Mouse (Mus musculus) telencephalon, adult 2 months (tissue): Measurements from ENCODE around the gene Lipa.

Experiments used
- DNase-seq: peaks from one replicate; pipeline ENCODE4 v3.0.0-alpha.2; 2011; ENCODE audit warnings: low read depth, low spot score

The Lipa gene

GRCm38 (mm10) chr19:34468216-34468615 lies 59.1 kb downstream of the Lipa start:
- DNase-seq: no peak

- DNase-seq: no peak
Observed at GRCm38 (mm10) chr19:34464453-34464852, 62.8 kb downstream of the Lipa start.

DNA sequence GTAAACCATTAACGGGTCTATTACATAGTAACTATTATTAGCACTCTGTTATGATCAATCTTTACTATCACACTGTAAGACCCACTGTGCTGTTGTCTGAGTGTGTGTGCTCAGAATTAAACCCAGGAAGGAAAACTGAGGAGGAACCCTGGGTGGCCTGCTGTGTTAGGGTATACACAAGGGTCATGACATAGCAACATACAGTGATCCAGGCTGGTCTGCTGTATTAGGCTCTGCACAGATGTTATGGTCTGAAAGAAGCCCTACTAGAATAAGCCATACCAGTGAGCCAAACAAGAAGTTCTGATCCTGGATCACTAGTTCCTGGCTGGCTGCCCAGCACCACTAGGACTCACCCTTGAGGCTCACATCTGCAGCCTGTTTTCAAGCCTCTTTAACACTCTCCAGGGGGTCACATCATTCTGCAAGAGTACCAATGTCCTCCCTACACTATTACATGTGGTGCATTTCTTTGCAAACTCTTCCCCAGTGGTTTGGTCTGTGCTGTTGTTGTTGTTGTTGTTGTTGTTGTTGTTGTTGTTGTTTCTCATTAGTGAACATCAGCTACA lies 65.7 kb downstream of the Lipa start:
- no peak for DNase-seq

DNA sequence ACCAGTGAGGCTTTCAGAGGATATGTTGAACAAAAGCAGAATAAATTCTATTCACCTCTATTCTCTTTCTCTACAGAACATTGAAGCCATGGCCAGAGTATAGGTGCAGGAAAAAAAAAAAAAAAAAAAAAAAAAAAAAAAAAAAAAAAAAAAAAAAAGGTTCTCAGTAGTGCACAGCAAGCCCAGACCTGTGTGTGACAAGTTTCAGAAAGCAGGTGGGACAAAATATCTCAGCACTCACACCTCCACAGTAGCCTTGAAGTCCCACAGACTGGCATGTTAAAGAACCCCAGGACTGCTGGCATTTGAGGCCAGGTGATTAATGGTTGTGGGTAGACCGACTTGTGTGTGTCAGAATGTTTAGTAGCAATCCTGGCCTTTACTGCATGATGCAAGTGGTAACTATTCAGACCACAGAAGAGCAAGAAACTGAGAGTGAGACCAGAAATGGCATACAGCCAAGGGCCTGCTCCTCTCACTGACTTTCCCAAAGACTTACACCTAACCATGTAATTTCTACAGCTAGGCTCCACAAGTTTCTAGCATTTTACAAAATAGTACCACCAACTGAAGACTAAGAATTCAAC lies 76.4 kb downstream of the Lipa start:
- DNase-seq: no peak

DNA sequence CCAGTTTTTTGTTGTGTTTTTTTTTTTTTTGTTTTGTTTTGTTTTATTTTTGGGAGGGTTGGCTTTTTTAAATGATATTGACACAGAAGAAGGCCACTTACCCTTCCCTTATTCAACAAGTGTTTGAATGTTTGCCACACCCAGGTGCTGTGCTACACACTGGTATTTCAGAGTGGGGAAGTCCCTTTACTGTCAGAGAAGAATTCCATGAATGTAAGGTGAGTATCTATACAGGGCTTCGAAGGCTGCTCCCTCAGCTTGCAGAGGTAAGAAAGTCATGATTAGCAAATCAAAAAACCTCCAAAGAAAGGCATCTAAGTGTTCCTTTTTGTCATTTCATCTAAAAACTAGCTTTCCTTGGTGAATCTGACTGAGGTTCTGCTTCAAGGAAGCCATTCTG lies 78.4 kb downstream of the Lipa start:
- no peak for DNase-seq

DNA sequence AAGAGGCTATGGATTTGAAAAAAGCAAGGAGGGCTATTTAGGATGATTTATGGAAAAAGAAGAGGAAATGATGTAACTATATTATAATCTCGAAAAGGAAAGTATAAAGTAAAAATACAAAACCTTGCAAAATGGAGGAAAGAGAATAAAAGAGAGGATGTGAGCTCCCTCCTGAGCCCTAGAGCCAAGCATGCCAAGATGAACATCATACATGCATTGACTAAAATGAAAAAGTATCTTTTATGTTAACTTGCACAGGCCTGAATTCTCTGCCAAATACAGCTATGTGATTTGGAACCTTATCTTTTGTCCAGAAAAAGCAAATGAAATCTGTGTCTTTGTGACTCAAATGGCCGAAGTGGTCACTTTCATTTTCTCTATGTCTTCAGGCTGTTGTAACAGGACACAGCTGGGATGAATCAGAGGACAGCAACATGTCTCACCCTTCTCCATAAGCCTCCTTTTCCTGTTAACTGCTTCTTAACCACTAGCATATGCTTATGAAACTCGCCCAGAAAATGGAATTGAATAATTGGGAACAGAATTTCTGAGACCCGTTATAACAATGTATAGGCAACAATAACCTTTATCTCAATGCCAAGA lies 81.8 kb downstream of the Lipa start:
- DNase-seq: no peak

DNA sequence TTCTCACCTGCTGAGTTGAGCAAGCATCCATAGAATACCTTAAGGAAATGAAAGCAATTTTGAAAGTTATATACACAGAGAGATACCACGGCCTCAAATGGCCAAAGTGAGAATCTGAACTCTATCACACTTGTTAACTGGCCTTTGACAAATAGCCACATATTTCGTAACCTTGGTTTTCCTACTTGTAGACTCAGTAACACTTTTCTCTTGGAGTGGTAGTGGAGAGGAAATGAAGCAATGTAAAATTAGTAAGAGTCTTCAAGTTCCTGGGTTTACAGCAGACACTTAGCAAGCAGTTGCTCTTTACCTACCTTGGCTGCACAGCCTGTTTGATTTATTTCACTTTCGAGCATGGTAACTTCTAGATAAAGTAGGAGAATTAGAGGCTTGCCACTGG lies 82.5 kb downstream of the Lipa start:
- DNase-seq: no peak
